Mouse (Mus musculus): Measurements from ENCODE around the gene Gna12.

DNA sequence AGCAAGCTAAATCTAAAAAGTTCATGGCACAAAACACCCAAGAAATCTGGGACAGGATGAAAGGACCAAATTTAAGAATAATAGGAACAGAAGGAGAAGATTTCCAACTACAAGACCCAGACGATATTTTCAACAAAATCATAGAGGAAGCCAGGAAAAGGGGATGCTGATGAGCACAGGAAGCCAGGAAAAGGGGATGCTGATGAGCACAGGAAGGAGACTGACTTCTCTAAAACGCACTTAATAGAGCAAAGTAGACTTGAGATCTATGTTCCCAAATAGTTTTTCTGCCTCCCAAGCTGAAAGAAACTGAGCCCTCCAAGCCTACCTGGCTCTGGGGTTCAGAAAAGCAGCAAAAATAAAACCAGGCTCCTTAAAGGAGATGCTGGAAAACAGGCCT is 2.8 kb downstream of the Gna12 start:
- TF ChIP-seq CTCF (IDR thresholded peaks at IDR 0.05; ENCODE audit: control insufficient read depth, insufficient read depth, insufficient read length) (no peak), USF1 (IDR thresholded peaks at IDR 0.05; ENCODE audit: low read depth) (no peak)

All from C2C12 (cell line).